Mouse (Mus musculus) hindbrain, embryonic 11.5 days (tissue): Measurements from ENCODE around the gene Tesc. TPM values are rescaled to one million over a fixed set of nuclear protein-coding genes. Genes with fewer than 3 reads are reported as not detected.

Source experiments
- ATAC-seq: fragments of 200-750 bp; cut with Nextera tagmentation; 2 replicates; pipeline ENCODE4 v1.8.0; 2017; ENCODE audit warnings: mild to moderate bottlenecking, moderate TSS enrichment, moderate library complexity; ENCODE audit not compliant: low FRiP score
- DNase-seq: peaks from one replicate; pipeline ENCODE4 v3.0.0-alpha.2; 2015; ENCODE audit warnings: low spot score
- H3K27ac ChIP-seq: fragments of 300-500 bp; sonication (generic); 2 replicates; pipeline ENCODE4 v1.5.1; 2014; ENCODE audit warnings: mild to moderate bottlenecking, low read depth, low read length
- H3K27me3 ChIP-seq: fragments of 300-500 bp; sonication (generic); 2 replicates; pipeline ENCODE4 v1.6.1; 2014; ENCODE audit warnings: mild to moderate bottlenecking, low read length, moderate library complexity, mixed read lengths; ENCODE audit not compliant: control insufficient read depth, insufficient read depth
- H3K36me3 ChIP-seq: fragments of 300-500 bp; sonication (generic); 2 replicates; pipeline ENCODE4 v1.6.1; 2014; ENCODE audit warnings: mild to moderate bottlenecking, low read length, moderate library complexity, mixed read lengths; ENCODE audit not compliant: control insufficient read depth, insufficient read depth
- H3K4me1 ChIP-seq: fragments of 300-500 bp; sonication (generic); replicated peaks from 2 replicates; pipeline ENCODE4 v1.6.1; 2014; ENCODE audit warnings: low read length, mixed read lengths; ENCODE audit not compliant: control insufficient read depth, insufficient read depth
- H3K4me2 ChIP-seq: fragments of 300-500 bp; sonication (generic); replicated peaks from 2 replicates; pipeline ENCODE4 v1.6.1; 2014; ENCODE audit warnings: mild to moderate bottlenecking, low read depth, low read length
- H3K4me3 ChIP-seq: fragments of 300-500 bp; sonication (generic); 2 replicates; pipeline ENCODE4 v1.5.1; 2014; ENCODE audit warnings: low read depth, low read length
- H3K9ac ChIP-seq: fragments of 300-500 bp; sonication (generic); 2 replicates; pipeline ENCODE4 v1.6.1; 2014; ENCODE audit warnings: low read depth, low read length
- H3K9me3 ChIP-seq: fragments of 300-500 bp; sonication (generic); 2 replicates; pipeline ENCODE4 v1.6.1; 2016; ENCODE audit warnings: low read length; ENCODE audit not compliant: control insufficient read depth
- WGBS: fragments of 180-500 bp; shearing (Covaris S2); extraction: QIAGEN DNeasy Blood & Tissue Kit; methylation state at CpG from one replicate; pipeline ENCODE4 v1.1.7; 2014; 5-methylcytosine and 5-hydroxymethylcytosine counted together
- polyA plus RNA-seq: library from polyadenylated mRNA; unstranded; fragments of >200 nt; fragmentation: Nextera tagmentation; extraction: Ambion mirVana; gene quantifications from 2 replicates; pipeline ENCODE4 v1.2.1, GENCODE M21; 2014

Gene Tesc
- polyA plus RNA-seq, 1 experiment from 2014 or later: 0.63 TPM

DNA sequence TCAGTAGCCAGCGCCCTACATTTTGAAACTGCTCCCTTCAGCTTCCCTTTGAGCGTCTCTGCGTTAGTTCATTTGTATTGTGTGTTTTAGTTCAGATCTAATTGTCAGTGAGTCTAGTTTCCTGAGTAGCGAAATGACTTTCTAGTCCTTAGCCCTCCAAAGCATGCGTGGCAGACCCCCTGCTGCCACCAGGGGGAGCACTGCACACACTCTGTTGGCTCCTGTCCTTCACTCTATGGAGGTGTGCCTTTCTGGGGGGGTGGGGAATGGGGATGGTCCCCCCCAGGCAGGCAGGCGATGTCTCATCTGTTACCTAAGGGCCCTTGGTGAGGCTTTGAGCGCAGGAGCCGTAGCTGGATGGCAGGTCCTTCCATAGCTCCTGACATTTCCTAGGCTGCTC, 22.9 kb upstream of the Tesc start:
- Histone ChIP-seq H3K27me3 (no peaks in the 10 kb centered on the region), H3K9ac (no peak overlapping the region), H3K9me3 (no peaks in the 10 kb centered on the region), H3K4me2 (no peak overlapping the region), H3K36me3 (peaks cover 18% of the 10 kb centered on the region), H3K4me3 (no peak overlapping the region), H3K27ac (no peak overlapping the region), H3K4me1 (no peaks in the 10 kb centered on the region)
- peak; percentile 73 for DNase-seq
- WGBS: 84% methylated on average over 8 of the region's 8 CpGs
- no peak for ATAC-seq

DNA sequence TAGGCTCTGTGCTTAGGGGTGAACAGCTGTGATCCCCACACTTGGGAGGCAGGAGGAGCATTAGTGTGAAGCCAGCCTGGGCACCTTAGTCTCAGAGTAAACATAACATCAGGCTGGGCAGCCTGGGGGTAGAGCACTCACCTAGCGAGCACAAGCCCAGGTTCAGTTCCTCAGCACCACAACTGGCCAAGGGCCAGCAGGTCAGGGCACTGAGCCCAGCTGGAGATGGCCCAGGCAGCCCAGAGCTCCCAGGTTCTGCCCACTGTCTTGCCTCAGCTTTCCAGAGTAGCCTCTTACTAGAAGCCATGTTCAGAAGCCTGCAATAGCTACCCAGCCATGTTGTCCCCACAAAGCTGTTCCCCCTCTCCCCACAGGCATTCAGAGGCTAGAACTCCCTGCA, 21.8 kb upstream of the Tesc start:
- no peak for ATAC-seq
- no peak overlapping the region for H3K4me3 ChIP-seq
- DNase-seq: no peak
- H3K27ac ChIP-seq: no peak overlapping the region
- no peak overlapping the region for H3K9ac ChIP-seq
- 94% methylated on average over 1 of the region's 1 CpGs for WGBS
- no peaks in the 10 kb centered on the region for H3K27me3 ChIP-seq
- H3K36me3 ChIP-seq: peaks cover 17% of the 10 kb centered on the region
- H3K9me3 ChIP-seq: no peaks in the 10 kb centered on the region
- H3K4me1 ChIP-seq: no peaks in the 10 kb centered on the region
- no peak overlapping the region for H3K4me2 ChIP-seq

DNA sequence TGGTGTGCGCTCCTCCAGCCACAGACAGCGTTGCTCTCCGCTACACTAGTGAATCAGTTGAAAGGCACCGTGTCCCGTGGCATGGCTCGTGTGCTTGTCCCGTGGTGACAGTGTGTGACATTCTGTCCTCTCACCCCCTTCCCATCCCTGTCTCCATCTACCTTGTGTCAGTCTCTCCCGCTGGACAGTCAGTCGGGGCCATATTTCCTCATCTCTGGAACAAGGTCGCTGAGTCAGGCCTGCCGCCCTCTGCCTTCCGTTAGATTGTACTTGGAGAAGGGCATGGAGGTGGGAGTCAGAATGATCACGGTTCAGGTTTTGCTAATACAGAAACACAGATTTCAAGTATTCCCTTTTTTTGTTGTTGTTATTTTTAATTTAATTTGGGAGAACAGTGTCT, 19.2 kb upstream of the Tesc start:
- H3K4me3 ChIP-seq: no peak overlapping the region
- H3K36me3 ChIP-seq: peaks cover 8% of the 10 kb centered on the region; the same call in 1 of the 2 replicates
- no peaks in the 10 kb centered on the region for H3K27me3 ChIP-seq
- H3K4me1 ChIP-seq: no peaks in the 10 kb centered on the region
- WGBS: 95% methylated on average over 13 of the region's 13 CpGs
- no peak overlapping the region for H3K9ac ChIP-seq
- no peak overlapping the region for H3K4me2 ChIP-seq
- no peak overlapping the region for H3K27ac ChIP-seq
- ATAC-seq (no peak), DNase-seq (no peak)
- no peaks in the 10 kb centered on the region for H3K9me3 ChIP-seq

DNA sequence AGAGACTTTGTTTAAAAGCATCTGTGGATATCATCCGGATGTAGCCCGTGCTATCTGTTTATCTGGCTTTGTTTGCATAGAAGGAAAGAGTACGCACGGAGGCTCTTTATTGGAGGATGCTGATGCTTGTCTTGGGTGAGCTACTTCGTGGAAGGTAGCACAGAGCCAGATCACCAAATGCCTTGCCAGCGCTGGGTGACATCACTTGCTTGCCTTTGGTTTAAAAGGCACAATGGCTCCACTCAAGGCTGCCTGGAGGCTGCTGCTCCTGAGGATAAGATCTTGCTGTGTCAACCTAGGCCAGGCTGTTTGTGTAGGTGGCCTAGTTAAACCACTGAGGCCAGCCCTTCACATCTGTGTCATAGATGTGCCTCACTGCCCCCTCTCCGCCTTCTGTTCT, 16.7 kb upstream of the Tesc start:
- DNase-seq: no peak
- 91% methylated on average over 7 of the region's 7 CpGs for WGBS
- H3K27me3 ChIP-seq: no peaks in the 10 kb centered on the region
- no peak overlapping the region for H3K9ac ChIP-seq
- ATAC-seq: no peak
- H3K36me3 ChIP-seq: peaks cover 5% of the 10 kb centered on the region; the same call in 1 of the 2 replicates
- no peak overlapping the region for H3K4me2 ChIP-seq
- no peak overlapping the region for H3K4me3 ChIP-seq
- H3K27ac ChIP-seq: no peak overlapping the region
- 0 out of 2 replicates have a peak, but pooled peaks cover 2% of the 10 kb centered on the region for H3K4me1 ChIP-seq
- H3K9me3 ChIP-seq: no peaks in the 10 kb centered on the region

DNA sequence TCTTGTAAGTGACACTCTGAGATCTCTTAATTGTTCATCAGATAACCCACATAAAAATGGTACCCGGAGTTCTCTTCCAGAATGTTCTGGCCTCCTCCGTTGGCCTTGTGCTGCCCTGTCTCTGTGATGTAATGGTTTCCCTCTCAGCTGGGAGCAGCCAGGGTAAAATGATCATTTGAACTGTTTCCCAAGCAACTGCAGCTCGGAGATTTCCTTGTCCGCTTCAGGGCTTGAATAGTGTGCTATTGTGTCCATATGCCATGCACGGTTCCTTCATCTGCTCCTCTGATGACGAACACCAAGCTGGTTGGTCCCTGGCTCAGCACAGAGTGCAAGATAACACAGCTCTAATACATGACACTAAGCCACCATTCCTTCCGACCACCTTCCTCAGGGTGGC, 15.7 kb upstream of the Tesc start:
- no peak for DNase-seq
- H3K4me2 ChIP-seq: no peak overlapping the region
- no peak overlapping the region for H3K4me3 ChIP-seq
- 74% methylated on average over 7 of the region's 7 CpGs for WGBS
- 0 out of 2 replicates have a peak, but pooled peaks cover 4% of the 10 kb centered on the region for H3K36me3 ChIP-seq
- 0 out of 2 replicates have a peak, but pooled peaks cover 2% of the 10 kb centered on the region for H3K4me1 ChIP-seq
- no peak overlapping the region for H3K9ac ChIP-seq
- no peaks in the 10 kb centered on the region for H3K9me3 ChIP-seq
- no peak overlapping the region for H3K27ac ChIP-seq
- no peak for ATAC-seq
- H3K27me3 ChIP-seq: no peaks in the 10 kb centered on the region

DNA sequence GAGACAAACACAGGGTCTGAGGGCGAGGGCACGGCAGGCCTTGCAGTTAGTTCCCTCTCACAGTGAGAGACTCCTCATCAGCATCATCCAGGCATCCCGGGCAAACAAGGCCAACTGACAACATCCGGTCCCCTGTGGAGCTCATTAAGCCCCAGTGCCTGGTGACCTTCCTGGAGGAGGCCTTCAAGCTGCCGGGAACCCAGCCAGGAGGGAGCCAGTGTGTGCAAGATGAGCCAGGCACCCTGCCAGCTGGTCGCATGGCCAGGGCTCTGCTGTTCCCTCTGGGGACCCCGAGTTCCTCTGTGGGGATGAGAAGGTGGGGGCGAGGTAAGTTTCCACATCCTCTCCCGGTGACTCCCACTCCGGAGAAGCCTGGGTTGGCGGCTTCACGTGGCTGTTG, 12.5 kb upstream of the Tesc start:
- Histone ChIP-seq H3K27me3 (no peaks in the 10 kb centered on the region), H3K36me3 (no peaks in the 10 kb centered on the region), H3K9ac (no peak overlapping the region), H3K27ac (no peak overlapping the region), H3K4me2 (no peak overlapping the region), H3K9me3 (no peaks in the 10 kb centered on the region), H3K4me3 (no peak overlapping the region), H3K4me1 (0 out of 2 replicates have a peak, but pooled peaks cover 2% of the 10 kb centered on the region)
- 22% methylated on average over 12 of the region's 12 CpGs for WGBS
- DNase-seq (no peak), ATAC-seq (no peak)

DNA sequence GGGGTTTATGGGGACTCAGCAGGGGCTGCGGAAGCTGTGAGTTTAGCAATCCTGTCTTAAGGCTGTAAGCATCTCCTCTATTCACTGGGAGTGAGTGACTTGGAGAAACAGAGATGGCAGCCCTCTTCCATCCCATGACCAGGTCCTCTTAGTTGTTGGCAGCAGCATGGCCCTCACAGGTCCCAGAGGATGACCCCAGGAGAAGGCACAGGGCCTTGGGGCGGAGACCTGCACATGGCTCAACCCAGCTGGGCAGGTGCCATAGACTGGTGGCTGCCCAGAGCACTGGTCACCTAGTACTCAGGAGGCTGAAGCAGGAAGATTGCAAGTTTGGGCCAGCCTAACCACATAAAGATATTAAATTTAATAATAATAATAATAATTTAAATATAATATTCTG, 11.9 kb upstream of the Tesc start:
- no peaks in the 10 kb centered on the region for H3K27me3 ChIP-seq
- no peak for ATAC-seq

DNA sequence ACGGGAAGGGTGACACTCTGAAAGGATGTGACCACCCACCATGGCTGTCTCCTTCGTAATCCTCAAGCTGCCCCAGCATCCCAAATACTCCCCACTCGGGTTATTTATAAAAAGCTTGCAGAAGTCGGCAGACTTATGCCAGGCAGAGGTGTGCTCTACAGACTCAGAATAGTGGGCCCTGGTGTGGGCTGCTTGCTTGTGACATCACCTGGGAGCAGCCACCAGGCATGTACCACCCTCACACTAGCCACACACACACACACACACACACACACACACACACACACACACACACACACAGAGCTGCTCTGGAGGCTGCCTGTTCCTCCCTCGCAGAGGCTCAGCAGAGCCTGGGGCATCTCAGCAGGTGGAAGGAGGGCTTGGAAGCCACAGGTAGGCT, 10.0 kb upstream of the Tesc start:
- Histone ChIP-seq H3K27me3 (no peaks in the 10 kb centered on the region), H3K36me3 (no peaks in the 10 kb centered on the region), H3K9ac (no peak overlapping the region), H3K9me3 (no peaks in the 10 kb centered on the region), H3K27ac (no peak overlapping the region), H3K4me2 (no peak overlapping the region), H3K4me1 (0 out of 2 replicates have a peak, but pooled peaks cover 2% of the 10 kb centered on the region), H3K4me3 (no peak overlapping the region)
- DNase-seq (no peak), ATAC-seq (no peak)
- WGBS: 77% methylated on average over 5 of the region's 5 CpGs

More for the DNA sequence above, 11.9 kb upstream of the Tesc start:
- 0 out of 2 replicates have a peak, but pooled peaks cover 2% of the 10 kb centered on the region for H3K4me1 ChIP-seq
- DNase-seq: no peak
- no peak overlapping the region for H3K4me2 ChIP-seq
- H3K36me3 ChIP-seq: no peaks in the 10 kb centered on the region
- H3K9me3 ChIP-seq: no peaks in the 10 kb centered on the region
- 85% methylated on average over 2 of the region's 2 CpGs for WGBS
- H3K9ac ChIP-seq: no peak overlapping the region
- no peak overlapping the region for H3K27ac ChIP-seq
- H3K4me3 ChIP-seq: no peak overlapping the region

DNA sequence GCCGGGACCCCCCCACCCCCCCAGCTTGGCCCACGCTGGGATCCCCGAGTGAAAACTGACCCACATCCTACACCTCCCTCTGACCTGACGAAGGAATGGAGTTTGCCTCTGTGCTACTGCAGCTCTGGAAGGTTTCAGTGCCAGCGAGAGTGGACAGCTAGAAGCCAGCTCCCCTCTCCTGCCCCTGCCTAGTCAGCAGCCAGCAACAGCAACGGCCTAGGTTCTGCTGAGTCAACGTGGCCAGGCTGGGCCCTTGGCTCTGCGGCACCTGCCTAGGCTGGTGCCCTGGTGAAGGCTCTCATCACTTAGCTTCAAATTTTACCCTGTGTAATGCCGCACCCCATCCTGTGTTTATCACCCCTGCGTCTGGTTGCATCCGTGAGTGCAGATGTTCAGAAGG, 7.6 kb upstream of the Tesc start:
- no peak overlapping the region for H3K4me3 ChIP-seq
- H3K4me2 ChIP-seq: no peak overlapping the region
- no peaks in the 10 kb centered on the region for H3K9me3 ChIP-seq
- DNase-seq (no peak), ATAC-seq (no peak)
- H3K4me1 ChIP-seq: 0 out of 2 replicates have a peak, but pooled peaks cover 2% of the 10 kb centered on the region
- WGBS: 64% methylated on average over 11 of the region's 11 CpGs
- H3K27me3 ChIP-seq: no peaks in the 10 kb centered on the region
- no peaks in the 10 kb centered on the region for H3K36me3 ChIP-seq
- H3K9ac ChIP-seq: no peak overlapping the region
- H3K27ac ChIP-seq: no peak overlapping the region
